Mouse (Mus musculus) kidney, postnatal 10 days (tissue): ENCODE results near the gene Rnf38.

Experiments used
- DNase-seq: peaks from one replicate; pipeline ENCODE4 v3.0.0; 2021; ENCODE audit warnings: mixed read lengths

The Rnf38 gene

GRCm38 (mm10) chr4:44113393-44114138 lies 120.0 kb downstream of the Rnf38 start:
- no peak for DNase-seq

DNA sequence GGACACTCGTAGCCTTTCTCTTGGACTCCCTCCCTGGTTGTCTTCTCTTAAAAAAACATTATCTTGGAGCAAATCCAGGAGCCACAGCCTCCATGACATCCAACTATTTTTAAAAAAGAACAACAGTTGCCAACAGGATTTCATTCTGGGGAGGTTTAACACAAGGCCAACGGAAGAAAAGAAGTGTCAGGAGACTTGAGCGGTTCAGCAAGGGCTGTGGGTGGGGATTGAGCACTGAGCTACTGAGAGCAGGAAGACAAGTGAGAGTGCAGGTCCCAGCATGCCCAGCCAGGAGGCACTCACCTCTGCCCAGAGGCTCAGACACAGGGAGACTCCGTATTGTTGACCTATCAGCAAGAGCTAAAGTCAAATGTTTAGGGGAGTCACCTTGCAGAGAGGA lies 120.8 kb downstream of the Rnf38 start:
- DNase-seq = peak; percentile 49

DNA sequence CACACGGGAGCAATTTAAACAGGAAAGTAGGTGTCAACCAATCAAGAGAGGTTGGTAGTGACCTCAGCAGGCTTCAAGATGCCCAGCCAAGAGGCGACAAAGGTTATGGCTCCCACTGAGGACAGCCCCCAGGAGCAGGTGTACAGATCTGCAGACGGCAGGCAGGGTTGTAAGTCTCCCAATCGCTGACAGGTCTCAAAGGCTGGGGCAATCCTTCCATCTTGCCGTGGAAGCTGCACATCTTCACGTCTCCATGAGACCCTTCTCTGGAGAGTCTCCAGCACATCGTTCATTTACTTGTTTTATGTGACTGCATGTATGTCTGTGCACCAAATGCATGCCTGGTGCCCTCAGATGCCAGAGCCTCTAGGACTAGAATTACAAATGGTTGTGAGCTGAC lies 122.8 kb downstream of the Rnf38 start:
- no peak for DNase-seq

DNA sequence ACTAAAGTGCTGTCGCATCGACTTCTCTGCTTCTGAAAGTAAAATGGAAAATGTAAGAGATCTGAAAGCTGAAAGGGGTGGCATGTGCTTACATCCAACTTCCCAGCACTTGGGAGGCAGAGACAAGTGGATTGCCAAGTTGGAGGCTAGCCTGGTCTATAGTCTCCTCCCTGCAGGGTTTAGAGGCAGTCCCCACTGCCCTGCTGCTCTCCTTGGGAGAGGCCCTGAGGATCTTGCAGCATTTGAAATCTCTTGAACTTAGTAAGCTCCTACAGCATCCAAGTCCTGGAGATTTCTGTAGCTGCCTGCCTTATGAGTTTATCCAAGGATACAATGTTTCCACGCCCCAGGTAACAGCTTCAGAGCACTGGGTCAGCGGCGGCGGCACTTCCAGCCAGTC lies 125.3 kb downstream of the Rnf38 start:
- no peak for DNase-seq

DNA sequence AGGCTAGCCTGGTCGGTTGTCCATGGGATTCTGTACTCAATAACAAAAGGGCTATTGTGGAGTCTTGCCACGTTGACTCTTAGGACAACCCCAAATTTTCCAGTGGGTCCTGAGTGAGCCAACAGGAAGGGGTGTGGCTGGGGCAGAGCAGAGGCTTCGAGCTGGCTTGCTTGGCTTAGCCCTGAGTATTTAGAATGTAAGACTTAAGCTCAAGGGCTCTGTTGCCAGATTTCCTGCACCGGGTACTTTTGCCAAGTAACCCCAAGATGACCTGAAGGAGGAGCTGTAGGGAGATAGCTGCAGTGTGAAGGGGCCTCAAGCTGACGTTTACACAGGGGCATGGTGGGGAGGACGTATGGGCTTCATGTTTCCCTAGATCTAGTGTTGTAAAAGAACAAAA lies 126.2 kb downstream of the Rnf38 start:
- DNase-seq = peak; percentile 45

- DNase-seq = no peak
Observed at GRCm38 (mm10) chr4:44106297-44106821, 127.2 kb downstream of the Rnf38 start.

GRCm38 (mm10) chr4:44104195-44104917 lies 129.2 kb downstream of the Rnf38 start:
- peak; percentile 55 for DNase-seq

- no peak for DNase-seq
Observed at GRCm38 (mm10) chr4:44103620-44104019, 130.0 kb downstream of the Rnf38 start.

DNA sequence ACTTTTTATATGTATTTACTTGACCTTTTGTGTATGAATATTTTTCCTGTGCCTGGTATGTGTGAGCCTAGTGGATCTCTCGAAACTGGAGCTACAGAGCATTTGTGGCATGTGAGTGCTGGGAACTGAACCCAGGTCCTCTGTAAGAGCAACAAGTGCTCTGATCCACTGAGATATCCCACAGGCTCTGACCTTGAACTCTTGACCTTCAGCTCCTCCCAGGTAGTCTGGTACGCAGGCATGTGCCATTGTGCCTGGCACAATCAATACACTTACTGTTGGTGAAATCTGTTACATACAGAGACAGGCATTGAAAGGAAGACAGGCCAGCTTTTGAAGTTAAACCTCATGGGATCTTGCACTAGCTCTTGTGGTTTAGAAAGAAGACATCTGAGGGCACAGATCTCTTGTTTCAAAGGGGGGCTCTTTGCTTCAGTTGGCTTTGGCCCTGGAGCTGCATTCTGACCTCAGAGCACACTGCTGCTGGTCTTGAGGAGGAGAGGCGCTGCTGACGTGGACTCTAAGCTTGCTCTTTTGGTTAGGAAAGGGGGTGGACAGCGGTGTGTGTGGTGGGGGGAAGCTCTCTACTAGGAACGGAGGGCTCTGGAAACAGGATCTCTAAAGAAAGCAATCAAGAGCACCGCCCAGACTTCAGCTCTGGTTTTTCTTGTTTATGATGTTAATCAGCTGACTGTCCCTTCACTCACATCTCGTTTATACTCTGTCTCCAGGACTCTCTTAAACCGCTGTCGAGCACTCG lies 135.8 kb downstream of the Rnf38 start:
- DNase-seq = no peak

GRCm38 (mm10) chr4:44094475-44094874 lies 139.1 kb downstream of the Rnf38 start:
- no peak for DNase-seq

DNA sequence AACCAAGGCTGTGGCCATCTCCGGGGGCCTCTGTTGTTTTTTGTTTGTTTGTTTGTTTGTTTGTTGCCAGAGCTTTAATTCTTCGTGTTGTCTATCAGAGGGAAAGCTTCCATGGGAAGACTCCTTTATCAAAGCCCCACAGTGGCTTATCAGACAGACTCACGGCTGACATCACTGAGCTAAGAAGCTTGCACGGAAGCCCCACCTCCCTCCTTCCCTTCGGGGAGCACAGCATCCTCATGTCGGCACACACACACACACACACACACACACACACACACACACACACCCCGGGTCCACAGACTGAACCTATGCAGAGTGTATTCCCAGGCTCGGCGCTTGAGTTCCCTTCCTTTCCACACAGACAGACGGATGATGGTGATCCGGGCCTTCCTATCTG lies 141.2 kb downstream of the Rnf38 start:
- peak; percentile 32 for DNase-seq

- no peak for DNase-seq
Observed at GRCm38 (mm10) chr4:44085566-44085965, 148.0 kb downstream of the Rnf38 start.

DNA sequence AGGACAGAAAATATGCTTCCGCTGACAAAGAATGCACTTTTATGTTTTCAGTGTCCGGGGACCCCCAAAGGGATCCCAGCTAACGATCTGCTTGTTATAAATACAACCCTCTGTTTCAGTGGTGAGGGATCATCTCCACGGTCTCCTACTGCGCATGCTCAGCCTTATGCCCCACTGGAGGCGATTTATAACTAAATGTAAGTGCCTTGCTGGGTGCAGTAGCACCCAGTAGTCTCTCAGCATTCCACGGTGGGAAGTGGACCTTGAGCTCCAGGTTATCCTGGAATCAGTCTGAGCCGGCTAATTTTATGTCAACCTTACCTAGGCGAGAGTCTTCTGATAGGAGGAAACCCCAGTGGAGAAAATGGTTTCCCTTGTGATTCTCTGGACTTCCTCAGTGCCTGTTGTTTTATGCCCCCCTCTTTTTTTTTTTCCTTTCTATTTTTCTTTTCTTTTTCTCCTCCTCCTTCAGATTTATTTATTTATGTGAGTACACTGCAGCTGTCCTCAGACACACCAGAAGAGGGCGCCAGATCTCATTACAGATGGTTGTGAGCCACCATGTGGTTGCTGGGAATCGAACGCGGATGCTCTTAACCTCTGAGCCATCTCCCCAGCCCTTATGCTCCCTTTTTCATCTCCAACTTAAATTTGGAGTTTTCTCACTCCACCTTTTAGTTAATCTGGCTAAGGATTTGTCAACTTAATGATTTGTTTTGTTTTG lies 148.8 kb downstream of the Rnf38 start:
- DNase-seq = no peak

GRCm38 (mm10) chr4:44083945-44084344 lies 149.6 kb downstream of the Rnf38 start, which contains the start of gene Gne:
Gne (minus strand) TSS chr4:44084177.
- peak; percentile 52 for DNase-seq

DNA sequence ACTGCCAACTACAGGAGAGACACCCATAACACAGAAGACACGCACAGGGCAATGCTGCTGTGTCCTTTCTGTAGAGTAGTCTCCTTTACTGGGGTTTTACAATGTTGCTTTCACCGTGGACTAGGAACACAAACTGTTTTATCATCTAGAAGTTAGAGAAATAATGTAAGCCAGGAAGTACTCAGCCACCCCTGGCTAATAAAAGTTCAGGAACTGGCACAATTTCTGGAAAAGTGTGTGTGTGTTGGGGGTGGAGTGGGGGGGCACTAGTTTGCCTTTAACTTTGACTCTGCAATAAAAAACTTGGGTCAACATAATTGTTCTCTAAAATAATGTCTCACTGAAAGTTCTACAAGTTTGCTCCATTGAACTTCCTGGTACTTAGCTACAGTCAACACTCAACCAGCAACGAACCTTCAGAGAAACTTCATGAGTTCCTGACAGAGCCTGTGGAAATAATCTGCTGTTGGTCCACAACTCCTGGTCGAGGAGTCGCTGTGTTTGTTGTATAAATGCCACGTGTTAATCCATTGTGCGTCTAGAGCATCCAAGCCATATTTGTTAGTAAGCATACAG lies 155.1 kb downstream of the Rnf38 start:
- no peak for DNase-seq
